Mouse (Mus musculus): Measurements from ENCODE around the gene Vav1. TPM values are rescaled to one million over a fixed set of nuclear protein-coding genes. Genes with fewer than 3 reads are reported as not detected.
A peak's percentile ranks its signal among the peaks of the same experiment; 100 is the strongest.

The Vav1 gene
- 1.8 and 2.3 TPM in 2 replicates for polyA plus RNA-seq (2014; fragmentation: Nextera tagmentation; extraction: Ambion mirVana)

DNA sequence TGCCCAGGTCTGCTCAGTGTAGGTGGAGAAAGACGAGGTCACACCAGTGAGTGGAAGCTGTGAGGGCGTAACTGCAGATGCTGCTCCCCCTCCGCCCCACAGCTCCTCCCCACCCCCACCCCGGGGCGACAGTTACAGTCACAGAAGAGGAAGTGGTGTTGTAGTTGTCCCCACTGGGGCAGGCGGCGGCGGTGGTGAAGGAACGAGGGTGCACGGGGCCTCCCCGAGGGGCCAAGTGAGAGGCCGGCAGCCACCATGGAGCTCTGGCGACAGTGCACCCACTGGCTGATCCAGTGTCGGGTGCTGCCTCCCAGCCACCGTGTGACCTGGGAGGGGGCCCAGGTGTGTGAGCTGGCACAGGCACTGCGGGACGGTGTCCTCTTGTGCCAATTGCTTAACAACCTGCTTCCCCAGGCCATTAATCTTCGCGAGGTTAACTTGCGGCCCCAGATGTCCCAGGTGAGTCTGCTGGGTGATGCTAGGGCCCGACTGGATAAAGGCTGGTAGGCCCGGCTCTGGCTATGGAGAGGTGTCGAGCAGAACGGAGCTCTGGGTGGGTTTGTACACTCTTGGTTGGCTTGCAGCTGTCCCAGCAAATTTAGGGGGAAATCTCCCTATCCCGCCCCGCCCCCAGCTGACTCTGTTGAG is at the start of gene Vav1:
Vav1 (plus strand) TSS at position 158 of the 648 bp plus-strand sequence.
- whole genome bisulfite sequencing: 71% methylated on average over 26 of the region's 26 CpGs
- no peaks in the 10 kb centered on the region for H3K36me3 ChIP-seq (ENCODE audit: control insufficient read depth, insufficient read depth, low read length)
- H3K4me3 ChIP-seq (ENCODE audit: low read depth, low read length): no peak within 1 kb of the TSS
- no peak within 1 kb of the TSS for H3K4me2 ChIP-seq
- H3K27ac ChIP-seq (ENCODE audit: low read depth, low read length): no peak within 1 kb of the TSS
- no peak for DNase-seq (ENCODE audit: low spot score, missing footprints)
- ATAC-seq (ENCODE audit: low FRiP score): no peak
- no peak within 1 kb of the TSS for H3K9ac ChIP-seq (ENCODE audit: low read length)
- H3K9me3 ChIP-seq (ENCODE audit: control insufficient read depth, low read length): no peaks in the 10 kb centered on the region
- H3K27me3 ChIP-seq (ENCODE audit: control insufficient read depth, insufficient read depth, low read length): peaks cover 24% of the 10 kb centered on the region
- H3K4me1 ChIP-seq (ENCODE audit: control insufficient read depth, insufficient read depth, low read length): peaks cover 14% of the 10 kb centered on the region

DNA sequence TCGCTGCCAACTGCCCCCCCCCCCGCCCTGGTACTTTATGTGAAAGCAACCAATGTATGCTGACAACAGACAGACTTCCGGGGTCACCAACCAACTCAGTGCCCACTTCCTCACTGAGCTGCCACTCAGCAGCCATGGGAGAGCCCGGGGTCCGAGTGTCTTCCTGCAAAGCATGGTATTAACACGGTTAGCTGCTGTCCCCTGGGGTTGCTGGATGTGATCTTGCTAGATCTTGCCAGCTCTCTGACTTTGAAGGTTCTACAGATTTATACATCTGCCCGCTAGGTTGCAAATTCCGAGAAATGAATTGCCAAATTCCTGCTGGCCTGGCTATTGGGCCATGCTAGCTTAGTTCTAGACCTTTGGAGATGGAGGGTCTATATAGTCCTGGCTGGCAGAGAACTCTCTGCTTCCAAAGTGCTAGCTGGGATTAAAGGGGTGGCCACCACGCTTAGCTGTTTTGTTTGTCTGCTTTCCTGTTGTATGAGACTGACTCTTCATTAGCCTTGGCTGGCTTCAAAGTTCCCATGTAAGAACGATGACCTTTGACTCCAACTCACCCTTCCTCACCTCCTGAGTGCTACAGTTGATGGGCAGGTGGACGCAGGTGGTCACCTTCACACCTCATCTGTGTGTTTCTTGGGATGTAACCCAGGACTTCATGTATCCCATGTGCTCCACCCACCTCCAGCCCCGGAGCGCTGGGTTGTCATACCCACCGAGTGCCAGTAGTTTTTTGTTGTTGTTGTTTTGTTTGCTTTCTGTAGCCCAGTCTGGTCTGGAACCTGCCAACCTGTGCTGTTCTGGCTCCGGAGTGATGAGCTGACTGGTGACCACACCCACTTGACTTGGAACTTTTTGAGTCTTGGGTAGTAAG is 48.8 kb upstream of the Vav1 start:
- WGBS: 80% methylated on average over 15 of the region's 15 CpGs
- no peak overlapping the region for H3K4me3 ChIP-seq (ENCODE audit: low read depth, low read length)

DNA sequence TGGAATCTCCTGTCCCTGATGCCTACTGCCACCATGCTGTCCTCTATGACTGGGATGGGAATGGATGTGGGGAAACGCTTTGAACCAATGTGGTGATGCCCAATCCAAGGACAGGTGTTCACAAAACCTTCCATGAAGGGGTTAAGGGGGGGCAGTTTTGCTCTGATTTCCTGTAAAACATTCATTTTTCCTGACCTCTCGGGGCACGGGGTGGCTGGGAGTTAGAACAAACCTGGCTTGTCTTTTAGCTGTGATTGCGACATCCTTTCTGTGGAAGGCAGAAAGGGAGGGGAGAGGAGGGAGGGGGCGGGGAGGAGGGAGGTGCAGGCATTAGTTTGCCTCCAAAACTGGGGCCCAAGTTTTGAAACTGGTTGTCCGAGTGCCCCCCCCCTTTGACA is 48.2 kb upstream of the Vav1 start:
- ATAC-seq (ENCODE audit: low FRiP score): no peak
- WGBS: 77% methylated on average over 6 of the region's 6 CpGs
- no peaks in the 10 kb centered on the region for H3K9me3 ChIP-seq (ENCODE audit: control insufficient read depth, low read length)
- no peaks in the 10 kb centered on the region for H3K27me3 ChIP-seq (ENCODE audit: control insufficient read depth, insufficient read depth, low read length)
- peak; percentile 37 for DNase-seq (ENCODE audit: low spot score, missing footprints)
- no peak overlapping the region for H3K9ac ChIP-seq (ENCODE audit: low read length)
- H3K4me1 ChIP-seq (ENCODE audit: control insufficient read depth, insufficient read depth, low read length): no peaks in the 10 kb centered on the region
- H3K36me3 ChIP-seq (ENCODE audit: control insufficient read depth, insufficient read depth, low read length): no peaks in the 10 kb centered on the region
- no peak overlapping the region for H3K4me3 ChIP-seq (ENCODE audit: low read depth, low read length)
- no peak overlapping the region for H3K27ac ChIP-seq (ENCODE audit: low read depth, low read length)
- no peak overlapping the region for H3K4me2 ChIP-seq

More for the DNA sequence above, 48.8 kb upstream of the Vav1 start:
- no peaks in the 10 kb centered on the region for H3K4me1 ChIP-seq (ENCODE audit: control insufficient read depth, insufficient read depth, low read length)
- no peak overlapping the region for H3K4me2 ChIP-seq
- DNase-seq (ENCODE audit: low spot score, missing footprints): no peak
- ATAC-seq (ENCODE audit: low FRiP score): no peak
- H3K27me3 ChIP-seq (ENCODE audit: control insufficient read depth, insufficient read depth, low read length): no peaks in the 10 kb centered on the region
- H3K36me3 ChIP-seq (ENCODE audit: control insufficient read depth, insufficient read depth, low read length): no peaks in the 10 kb centered on the region
- H3K27ac ChIP-seq (ENCODE audit: low read depth, low read length): no peak overlapping the region
- H3K9ac ChIP-seq (ENCODE audit: low read length): no peak overlapping the region
- H3K9me3 ChIP-seq (ENCODE audit: control insufficient read depth, low read length): no peaks in the 10 kb centered on the region

DNA sequence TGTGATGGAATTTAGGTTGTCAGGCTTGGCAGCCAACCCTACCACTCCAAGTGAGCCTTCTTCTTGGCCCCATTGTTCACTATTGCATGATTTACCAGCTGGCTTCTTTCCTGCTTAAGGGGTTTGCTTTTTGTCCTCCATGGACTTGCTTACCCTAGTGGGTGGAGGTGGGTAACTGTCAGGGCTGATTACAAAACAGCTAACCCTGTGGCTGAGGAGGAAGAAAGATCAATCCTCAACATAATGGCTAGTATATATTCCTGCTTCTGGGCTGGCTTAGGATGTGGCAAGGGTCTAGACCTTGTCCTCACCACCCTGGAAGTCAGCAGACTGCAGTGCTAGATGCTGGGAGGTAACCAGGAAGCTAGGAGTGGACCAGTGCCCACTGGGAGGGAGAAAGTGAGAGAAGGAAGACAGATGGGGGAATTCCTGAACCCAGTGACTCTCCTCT is 47.6 kb upstream of the Vav1 start:
- H3K4me1 ChIP-seq (ENCODE audit: control insufficient read depth, insufficient read depth, low read length): no peaks in the 10 kb centered on the region
- DNase-seq (ENCODE audit: low spot score, missing footprints): peak; percentile 57
- no peak overlapping the region for H3K4me2 ChIP-seq
- H3K4me3 ChIP-seq (ENCODE audit: low read depth, low read length): no peak overlapping the region
- no peak overlapping the region for H3K9ac ChIP-seq (ENCODE audit: low read length)
- H3K27me3 ChIP-seq (ENCODE audit: control insufficient read depth, insufficient read depth, low read length): no peaks in the 10 kb centered on the region
- no peak for ATAC-seq (ENCODE audit: low FRiP score)
- no peaks in the 10 kb centered on the region for H3K36me3 ChIP-seq (ENCODE audit: control insufficient read depth, insufficient read depth, low read length)
- H3K9me3 ChIP-seq (ENCODE audit: control insufficient read depth, low read length): no peaks in the 10 kb centered on the region
- no peak overlapping the region for H3K27ac ChIP-seq (ENCODE audit: low read depth, low read length)

DNA sequence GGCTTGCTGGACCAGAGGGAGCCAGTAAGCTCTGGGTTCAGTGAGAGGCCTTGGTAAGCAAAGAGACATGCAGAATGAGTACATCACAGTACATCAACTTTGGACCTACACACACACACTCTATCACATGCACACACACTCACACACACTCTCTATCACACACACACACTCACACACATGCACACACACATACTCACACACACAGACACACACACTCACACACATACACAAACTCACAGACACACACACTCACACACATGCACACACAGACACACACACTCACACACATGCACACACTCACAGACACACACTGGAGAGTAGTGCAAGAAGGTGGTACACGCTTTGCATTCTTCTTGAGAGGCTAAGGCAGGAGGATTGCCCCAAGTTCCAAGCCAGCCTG is 46.7 kb upstream of the Vav1 start:
- Histone ChIP-seq H3K4me2 (no peak overlapping the region), H3K4me3 (ENCODE audit: low read depth, low read length) (no peak overlapping the region), H3K27me3 (ENCODE audit: control insufficient read depth, insufficient read depth, low read length) (no peaks in the 10 kb centered on the region), H3K9me3 (ENCODE audit: control insufficient read depth, low read length) (no peaks in the 10 kb centered on the region), H3K27ac (ENCODE audit: low read depth, low read length) (no peak overlapping the region), H3K4me1 (ENCODE audit: control insufficient read depth, insufficient read depth, low read length) (no peaks in the 10 kb centered on the region), H3K9ac (ENCODE audit: low read length) (no peak overlapping the region), H3K36me3 (ENCODE audit: control insufficient read depth, insufficient read depth, low read length) (no peaks in the 10 kb centered on the region)
- ATAC-seq (ENCODE audit: low FRiP score): no peak
- 94% methylated on average over 1 of the region's 1 CpGs for WGBS
- DNase-seq (ENCODE audit: low spot score, missing footprints): no peak

DNA sequence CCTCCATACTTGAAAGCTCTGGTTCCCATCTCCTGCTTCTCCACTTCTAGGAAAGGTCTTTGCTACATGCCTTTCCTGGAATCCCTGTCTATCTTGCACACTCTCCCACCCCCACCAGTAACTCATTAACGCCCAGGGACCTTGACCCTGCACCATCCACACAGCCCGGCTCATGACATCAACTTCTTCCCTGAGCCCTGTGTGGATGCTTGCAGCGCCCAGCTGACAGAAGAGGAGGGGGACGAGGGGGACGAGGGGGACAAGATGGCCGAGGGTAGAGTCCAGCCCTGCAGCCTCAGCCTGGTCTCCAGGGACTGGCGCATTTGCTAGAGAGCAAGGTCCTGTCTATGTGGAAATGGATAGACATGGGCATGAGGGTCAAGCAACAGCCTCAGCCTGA is 45.9 kb upstream of the Vav1 start:
- H3K4me2 ChIP-seq: no peak overlapping the region
- no peaks in the 10 kb centered on the region; the same call in 1 of the 2 replicates for H3K36me3 ChIP-seq (ENCODE audit: control insufficient read depth, insufficient read depth, low read length)
- H3K9me3 ChIP-seq (ENCODE audit: control insufficient read depth, low read length): no peaks in the 10 kb centered on the region
- WGBS: 65% methylated on average over 7 of the region's 7 CpGs
- ATAC-seq (ENCODE audit: low FRiP score) (no peak; the same call in 1 of the 2 replicates), DNase-seq (ENCODE audit: low spot score, missing footprints) (no peak)
- H3K4me1 ChIP-seq (ENCODE audit: control insufficient read depth, insufficient read depth, low read length): no peaks in the 10 kb centered on the region
- no peaks in the 10 kb centered on the region for H3K27me3 ChIP-seq (ENCODE audit: control insufficient read depth, insufficient read depth, low read length)
- no peak overlapping the region for H3K4me3 ChIP-seq (ENCODE audit: low read depth, low read length)
- H3K9ac ChIP-seq (ENCODE audit: low read length): no peak overlapping the region
- no peak overlapping the region for H3K27ac ChIP-seq (ENCODE audit: low read depth, low read length)

DNA sequence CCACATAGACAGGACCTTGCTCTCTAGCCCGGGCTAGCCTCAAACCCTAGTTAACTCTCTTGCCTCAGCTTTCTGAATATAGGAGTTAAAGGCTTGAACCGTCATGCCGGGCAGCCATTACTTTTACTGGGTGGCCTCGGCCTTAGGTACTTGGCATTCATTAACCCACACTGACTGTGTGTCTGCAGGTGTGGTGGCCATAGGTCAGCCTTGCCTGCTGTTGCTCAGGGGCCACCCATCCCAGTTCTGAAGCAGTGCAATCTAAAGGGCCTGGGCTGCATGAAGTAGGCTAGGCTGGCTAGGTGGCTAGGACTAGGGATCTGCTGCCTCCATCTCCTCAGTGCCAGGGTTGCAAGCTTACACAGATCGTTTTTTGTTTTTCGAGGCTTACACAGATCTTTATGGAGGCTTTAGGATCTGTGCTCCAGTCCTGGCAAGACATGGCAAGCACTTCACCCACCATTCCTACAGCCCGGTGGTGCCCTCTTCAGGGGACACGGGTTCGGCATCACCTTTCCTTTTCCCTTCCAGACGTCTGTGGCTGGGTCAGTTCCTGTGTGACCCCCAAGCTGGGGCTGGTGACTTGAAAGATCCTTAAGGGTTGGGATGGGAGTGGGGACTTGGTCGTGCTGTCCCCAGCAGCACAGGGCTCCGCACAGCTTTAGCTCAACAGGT is 44.5 kb upstream of the Vav1 start:
- DNase-seq (ENCODE audit: low spot score, missing footprints) (no peak), ATAC-seq (ENCODE audit: low FRiP score) (no peak)
- Histone ChIP-seq H3K4me3 (ENCODE audit: low read depth, low read length) (no peak overlapping the region), H3K4me1 (ENCODE audit: control insufficient read depth, insufficient read depth, low read length) (no peaks in the 10 kb centered on the region), H3K27me3 (ENCODE audit: control insufficient read depth, insufficient read depth, low read length) (no peaks in the 10 kb centered on the region), H3K4me2 (no peak overlapping the region), H3K9me3 (ENCODE audit: control insufficient read depth, low read length) (no peaks in the 10 kb centered on the region), H3K27ac (ENCODE audit: low read depth, low read length) (no peak overlapping the region), H3K36me3 (ENCODE audit: control insufficient read depth, insufficient read depth, low read length) (no peaks in the 10 kb centered on the region; the same call in 1 of the 2 replicates), H3K9ac (ENCODE audit: low read length) (no peak overlapping the region)
- 85% methylated on average over 12 of the region's 12 CpGs for WGBS

DNA sequence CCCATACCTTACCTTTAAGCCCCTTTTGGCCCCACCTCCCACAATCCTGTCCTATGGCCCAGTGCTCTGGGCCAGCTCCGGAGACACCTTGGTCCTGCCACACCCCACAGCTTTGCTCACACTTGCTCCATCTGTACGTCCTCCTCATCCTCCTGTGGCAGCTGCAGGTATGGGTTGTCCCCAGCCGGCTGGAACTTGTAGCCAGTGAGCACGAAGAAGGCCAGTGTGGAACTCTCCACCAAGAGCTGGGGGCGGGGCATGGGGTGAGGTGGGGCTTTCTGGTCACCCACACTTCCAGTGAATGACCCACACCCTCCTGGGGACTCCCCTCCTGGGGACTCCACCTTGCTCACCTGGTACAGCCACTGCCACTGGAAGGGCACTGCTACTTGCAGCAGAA is 43.1 kb upstream of the Vav1 start:
- 85% methylated on average over 5 of the region's 5 CpGs for WGBS
- H3K36me3 ChIP-seq (ENCODE audit: control insufficient read depth, insufficient read depth, low read length): no peaks in the 10 kb centered on the region; the same call in 1 of the 2 replicates
- H3K4me2 ChIP-seq: no peak overlapping the region
- no peak overlapping the region for H3K27ac ChIP-seq (ENCODE audit: low read depth, low read length)
- no peaks in the 10 kb centered on the region for H3K27me3 ChIP-seq (ENCODE audit: control insufficient read depth, insufficient read depth, low read length)
- H3K9ac ChIP-seq (ENCODE audit: low read length): no peak overlapping the region
- ATAC-seq (ENCODE audit: low FRiP score) (peak; percentile 22; the same call in 1 of the 2 replicates), DNase-seq (ENCODE audit: low spot score, missing footprints) (no peak)
- no peaks in the 10 kb centered on the region for H3K9me3 ChIP-seq (ENCODE audit: control insufficient read depth, low read length)
- no peak overlapping the region for H3K4me3 ChIP-seq (ENCODE audit: low read depth, low read length)
- no peaks in the 10 kb centered on the region for H3K4me1 ChIP-seq (ENCODE audit: control insufficient read depth, insufficient read depth, low read length)

DNA sequence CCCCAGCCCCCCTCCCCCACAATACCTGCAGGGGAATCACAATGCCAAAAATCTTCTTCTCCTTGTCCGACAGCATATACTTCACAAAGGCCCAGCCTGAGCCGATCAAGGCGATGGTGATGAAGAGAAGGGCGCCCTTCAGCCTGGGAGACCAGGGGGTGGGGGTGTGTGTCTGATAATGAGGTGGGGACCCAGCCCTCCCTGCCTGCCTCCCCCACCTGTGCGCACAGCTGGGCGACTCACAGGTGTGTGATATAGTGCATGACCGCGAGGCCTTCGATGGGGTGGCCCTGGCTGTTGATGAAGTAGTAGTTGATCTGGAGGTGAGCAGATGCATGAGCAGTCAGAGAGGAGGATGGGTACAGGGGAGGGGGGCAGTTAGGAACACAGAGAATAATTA is 41.7 kb upstream of the Vav1 start:
- Histone ChIP-seq H3K36me3 (ENCODE audit: control insufficient read depth, insufficient read depth, low read length) (no peaks in the 10 kb centered on the region; the same call in 1 of the 2 replicates), H3K4me3 (ENCODE audit: low read depth, low read length) (no peak overlapping the region), H3K9me3 (ENCODE audit: control insufficient read depth, low read length) (no peaks in the 10 kb centered on the region), H3K27me3 (ENCODE audit: control insufficient read depth, insufficient read depth, low read length) (no peaks in the 10 kb centered on the region), H3K4me1 (ENCODE audit: control insufficient read depth, insufficient read depth, low read length) (no peaks in the 10 kb centered on the region), H3K9ac (ENCODE audit: low read length) (no peak overlapping the region), H3K4me2 (no peak overlapping the region), H3K27ac (ENCODE audit: low read depth, low read length) (no peak overlapping the region)
- WGBS: 97% methylated on average over 9 of the region's 9 CpGs
- ATAC-seq (ENCODE audit: low FRiP score) (no peak), DNase-seq (ENCODE audit: low spot score, missing footprints) (no peak)

Data from midbrain, embryonic 11.5 days (tissue).